Mouse (Mus musculus) hindbrain, embryonic 12.5 days (tissue): ENCODE data around the gene Zfp287. TPM values are rescaled to one million over a fixed set of nuclear protein-coding genes. Genes with fewer than 3 reads are reported as not detected.

Experiments used
- ATAC-seq: fragments of 200-750 bp; cut with Nextera tagmentation; 2 replicates; pipeline ENCODE4 v1.8.0; 2017; ENCODE audit warnings: moderate TSS enrichment; ENCODE audit not compliant: low FRiP score
- H3K27ac ChIP-seq: fragments of 300-500 bp; sonication (generic); 2 replicates; pipeline ENCODE4 v1.5.1; 2016; ENCODE audit warnings: mild to moderate bottlenecking
- H3K27me3 ChIP-seq: fragments of 300-500 bp; sonication (generic); 2 replicates; pipeline ENCODE4 v1.6.1; 2016; ENCODE audit warnings: mild to moderate bottlenecking
- H3K36me3 ChIP-seq: fragments of 300-500 bp; sonication (generic); 2 replicates; pipeline ENCODE4 v1.6.1; 2016; ENCODE audit warnings: mild to moderate bottlenecking
- H3K4me1 ChIP-seq: fragments of 300-500 bp; sonication (generic); 2 replicates; pipeline ENCODE4 v1.6.1; 2016
- H3K4me2 ChIP-seq: fragments of 300-500 bp; sonication (generic); replicated peaks from 2 replicates; pipeline ENCODE4 v1.6.1; 2016; ENCODE audit warnings: mild to moderate bottlenecking
- H3K4me3 ChIP-seq: fragments of 300-500 bp; sonication (generic); 2 replicates; pipeline ENCODE4 v1.5.1; 2016; ENCODE audit warnings: mild to moderate bottlenecking
- H3K9ac ChIP-seq: fragments of 300-500 bp; sonication (generic); 2 replicates; pipeline ENCODE4 v1.6.1; 2016; ENCODE audit warnings: mild to moderate bottlenecking, moderate library complexity
- H3K9me3 ChIP-seq: fragments of 300-500 bp; sonication (generic); replicated peaks from 2 replicates; pipeline ENCODE4 v1.6.1; 2016; ENCODE audit warnings: mild to moderate bottlenecking
- WGBS: fragments of 180-500 bp; shearing (Covaris S2); methylation state at CpG from one replicate; pipeline ENCODE4 v1.1.7; 2016; 5-methylcytosine and 5-hydroxymethylcytosine counted together
- polyA plus RNA-seq: library from polyadenylated mRNA; unstranded; fragments of >200 nt; fragmentation: Nextera tagmentation; extraction: Ambion mirVana; gene quantifications from 2 replicates; pipeline ENCODE4 v1.2.1, GENCODE M21; 2016

The Zfp287 gene
- polyA plus RNA-seq, 1 experiment from 2014 or later, result 20.8 TPM

GRCm38 (mm10) chr11:62652080-62652479 lies 79.6 kb downstream of the Zfp287 start:
- no peak overlapping the region for H3K9ac ChIP-seq
- H3K9me3 ChIP-seq, result no peaks in the 10 kb centered on the region
- H3K4me2 ChIP-seq, result no peak overlapping the region
- no peaks in the 10 kb centered on the region; the same call in 1 of the 2 replicates for H3K36me3 ChIP-seq
- H3K27ac ChIP-seq, result no peak overlapping the region
- WGBS, result 95% methylated on average over 3 of the region's 3 CpGs
- H3K27me3 ChIP-seq, result no peaks in the 10 kb centered on the region
- H3K4me1 ChIP-seq, result peaks cover 20% of the 10 kb centered on the region
- no peak overlapping the region for H3K4me3 ChIP-seq
- no peak for ATAC-seq

- Histone ChIP-seq H3K4me2 (no peak overlapping the region), H3K4me1 (peaks cover 26% of the 10 kb centered on the region), H3K9me3 (no peaks in the 10 kb centered on the region), H3K27ac (no peak overlapping the region), H3K4me3 (no peak overlapping the region), H3K9ac (no peak overlapping the region), H3K36me3 (no peaks in the 10 kb centered on the region; the same call in 1 of the 2 replicates), H3K27me3 (no peaks in the 10 kb centered on the region)
- ATAC-seq, result no peak
- WGBS, result 92% methylated on average over 3 of the region's 3 CpGs
Observed at GRCm38 (mm10) chr11:62651563-62651962, 80.1 kb downstream of the Zfp287 start.

Other genes starting within 250 kb of the Zfp287 start
- gene Cenpv, start 192.6 kb downstream of the Zfp287 start, polyA plus RNA-seq, result 47.2 and 51.6 TPM in 2 replicates
- 3,674 and 3,736 TPM in 2 replicates for gene Ubb, start 180.7 kb downstream of the Zfp287 start, polyA plus RNA-seq
- gene Trpv2, start 157.4 kb downstream of the Zfp287 start, polyA plus RNA-seq, result 10.8 and 14.3 TPM in 2 replicates
- 18.0 and 19.1 TPM in 2 replicates for gene Lrrc75a, start 83.4 kb downstream of the Zfp287 start, polyA plus RNA-seq
- 34.5 and 38.7 TPM in 2 replicates for gene Mmgt2, start 83.2 kb downstream of the Zfp287 start, polyA plus RNA-seq
- gene Gm10428, start 21.2 kb upstream of the Zfp287 start, polyA plus RNA-seq, result not detected in 2 replicates
- gene Zfp286, start 57.6 kb upstream of the Zfp287 start, polyA plus RNA-seq, result 31.2 and 31.9 TPM in 2 replicates
- gene Trim16, start 88.3 kb upstream of the Zfp287 start, polyA plus RNA-seq, result 8.0 and 9.4 TPM in 2 replicates
- 0.25 and 0.40 TPM in 2 replicates for gene Fbxw10, start 115.2 kb upstream of the Zfp287 start, polyA plus RNA-seq
- gene Tvp23b, start 147.6 kb upstream of the Zfp287 start, polyA plus RNA-seq, result 49.5 and 51.7 TPM in 2 replicates
- not detected in 2 replicates for gene Cdrt4, start 219.3 kb upstream of the Zfp287 start, polyA plus RNA-seq